Mouse (Mus musculus) CH12.LX (cell line): Measurements from ENCODE around the gene Vps36. TPM values are rescaled to one million over a fixed set of nuclear protein-coding genes. Genes with fewer than 3 reads are reported as not detected.

Experiments used
- DNase-seq: peaks from one replicate; pipeline ENCODE4 v3.0.0-alpha.2; 2013; ENCODE audit errors: extremely low read depth
- H3K27ac ChIP-seq: 2 replicates; pipeline ENCODE4 v1.5.1; 2012; ENCODE audit warnings: low read depth, mild to moderate bottlenecking, control low read depth, moderate library complexity; ENCODE audit not compliant: insufficient read depth
- H3K27me3 ChIP-seq: replicated peaks from 2 replicates; pipeline ENCODE3; 2012; ENCODE audit warnings: inconsistent platforms
- H3K36me3 ChIP-seq, 2 experiments: replicated peaks in 1 of 2; 2 replicates each; pipeline versions ENCODE3 to v1.6.1; 2012; ENCODE audit warnings: inconsistent platforms in 1 of 2, low read length in 1 of 2, mild to moderate bottlenecking in 1 of 2, mixed read lengths in 1 of 2, moderate library complexity in 1 of 2; ENCODE audit not compliant: control insufficient read depth in 1 of 2, insufficient read depth in 1 of 2
- H3K4me1 ChIP-seq, 2 experiments: 2 replicates each; pipeline ENCODE4 v1.6.1; 2012; ENCODE audit warnings: inconsistent platforms in 1 of 2, moderate library complexity in 1 of 2; ENCODE audit not compliant: insufficient read depth in 2 of 2, control insufficient read depth in 1 of 2
- H3K4me2 ChIP-seq: 2 replicates; pipeline ENCODE4 v1.6.1; 2012; ENCODE audit warnings: low read depth, mild to moderate bottlenecking, control low read depth; ENCODE audit not compliant: poor library complexity, insufficient read depth, severe bottlenecking
- H3K4me3 ChIP-seq, 3 experiments: fragments of 150-350 bp in 1 of 3; sonication (generic) in 1 of 3; replicated peaks in 1 of 3; 2 replicates each; pipeline versions ENCODE3 to v1.5.1; 2011 to 2012; ENCODE audit warnings: low read depth in 2 of 3, low read length in 2 of 3, mild to moderate bottlenecking in 2 of 3, moderate library complexity in 2 of 3, control low read depth in 1 of 3, improper control_type of control experiment in 1 of 3, inconsistent platforms in 1 of 3, mixed read lengths in 1 of 3; ENCODE audit not compliant: poor library complexity in 1 of 3
- H3K79me2 ChIP-seq: replicated peaks from 2 replicates; pipeline ENCODE4 v1.6.1; 2012; ENCODE audit warnings: mild to moderate bottlenecking, moderate library complexity; ENCODE audit not compliant: control insufficient read depth, poor library complexity, insufficient read depth, severe bottlenecking; ENCODE audit errors: extremely low read depth
- H3K9ac ChIP-seq: 2 replicates; pipeline ENCODE4 v1.6.1; 2012; ENCODE audit warnings: low read depth, mild to moderate bottlenecking, control low read depth, moderate library complexity; ENCODE audit not compliant: insufficient read depth
- H3K9me3 ChIP-seq: replicated peaks from 2 replicates; pipeline ENCODE3; 2012; ENCODE audit warnings: low read length, inconsistent platforms, mixed read lengths
- BHLHE40 ChIP-seq: IDR thresholded peaks from 2 replicates; pipeline ENCODE4 v1.6.1; 2011; ENCODE audit warnings: mild to moderate bottlenecking, low read depth, low read length, improper control_type of control experiment
- CHD1 ChIP-seq: IDR thresholded peaks from 2 replicates; pipeline ENCODE4 v1.6.1; 2012; ENCODE audit warnings: low read depth, low read length, improper control_type of control experiment, inconsistent platforms
- CHD2 ChIP-seq: IDR thresholded peaks from 2 replicates; pipeline ENCODE4 v1.6.1; 2011; ENCODE audit warnings: low read length, improper control_type of control experiment
- CTCF ChIP-seq, 2 experiments: IDR thresholded peaks in 1 of 2; conservative IDR thresholded peaks in 1 of 2; 2 replicates each; pipeline ENCODE4 v1.5.1; 2011 to 2012; ENCODE audit warnings: low read depth in 2 of 2, low read length in 2 of 2, improper control_type of control experiment in 1 of 2, inconsistent platforms in 1 of 2, mild to moderate bottlenecking in 1 of 2, moderate library complexity in 1 of 2
- E2F4 ChIP-seq: IDR thresholded peaks from 2 replicates; pipeline ENCODE4 v1.6.1; 2011; ENCODE audit warnings: low read depth, low read length, improper control_type of control experiment; ENCODE audit not compliant: insufficient replicate concordance
- ELF1 ChIP-seq: IDR thresholded peaks from 2 replicates; pipeline ENCODE4 v1.6.1; 2014; ENCODE audit warnings: low read depth, mild to moderate bottlenecking, inconsistent platforms, low read length, improper control_type of control experiment
- EP300 ChIP-seq: IDR thresholded peaks from 2 replicates; pipeline ENCODE4 v1.6.1; 2011; ENCODE audit warnings: low read length, improper control_type of control experiment
- ETS1 ChIP-seq: conservative IDR thresholded peaks from 2 replicates; pipeline ENCODE4 v1.6.1; 2012; ENCODE audit warnings: low read depth, mild to moderate bottlenecking, inconsistent platforms, low read length, improper control_type of control experiment, moderate library complexity
- GABPA ChIP-seq: IDR thresholded peaks from 2 replicates; pipeline ENCODE4 v1.6.1; 2012; ENCODE audit warnings: low read depth, low read length, improper control_type of control experiment, inconsistent platforms; ENCODE audit not compliant: insufficient replicate concordance
- HCFC1 ChIP-seq: IDR thresholded peaks from 2 replicates; pipeline ENCODE4 v1.6.1; 2012; ENCODE audit warnings: low read depth, mild to moderate bottlenecking, inconsistent platforms, low read length, improper control_type of control experiment
- IRF4 ChIP-seq: IDR thresholded peaks from 2 replicates; pipeline ENCODE4 v1.6.1; 2014; ENCODE audit warnings: low read depth, mild to moderate bottlenecking, inconsistent platforms, low read length, improper control_type of control experiment
- JUN ChIP-seq: IDR thresholded peaks from 2 replicates; pipeline ENCODE4 v1.6.1; 2011; ENCODE audit warnings: low read depth, mild to moderate bottlenecking, low read length, improper control_type of control experiment, moderate library complexity; ENCODE audit not compliant: insufficient read depth
- JUND ChIP-seq: conservative IDR thresholded peaks from 2 replicates; pipeline ENCODE4 v1.6.1; 2011; ENCODE audit warnings: low read depth, low read length, improper control_type of control experiment
- KAT2A ChIP-seq: IDR thresholded peaks from 2 replicates; pipeline ENCODE4 v1.6.1; 2012; ENCODE audit warnings: low read length, improper control_type of control experiment, inconsistent platforms; ENCODE audit not compliant: insufficient replicate concordance
- MAFK ChIP-seq: IDR thresholded peaks from 2 replicates; pipeline ENCODE4 v1.6.1; 2011; ENCODE audit warnings: low read length, improper control_type of control experiment; ENCODE audit not compliant: insufficient replicate concordance
- MAX ChIP-seq: IDR thresholded peaks from 2 replicates; pipeline ENCODE4 v1.6.1; 2011; ENCODE audit warnings: low read length, improper control_type of control experiment
- MAZ ChIP-seq: IDR thresholded peaks from 2 replicates; pipeline ENCODE4 v1.6.1; 2012; ENCODE audit warnings: low read depth, mild to moderate bottlenecking, inconsistent platforms, low read length, improper control_type of control experiment, moderate library complexity
- MEF2A ChIP-seq: IDR thresholded peaks from 2 replicates; pipeline ENCODE4 v1.6.1; 2014; ENCODE audit warnings: low read depth, mild to moderate bottlenecking, inconsistent platforms, low read length, improper control_type of control experiment, borderline replicate concordance
- MXI1 ChIP-seq: IDR thresholded peaks from 2 replicates; pipeline ENCODE4 v1.6.1; 2011; ENCODE audit warnings: mild to moderate bottlenecking, low read depth, low read length, improper control_type of control experiment
- MYC ChIP-seq: IDR thresholded peaks from 2 replicates; pipeline ENCODE4 v1.6.1; 2011; ENCODE audit warnings: low read depth, mild to moderate bottlenecking, improper control_type of control experiment, low read length
- NELFE ChIP-seq: IDR thresholded peaks from 2 replicates; pipeline ENCODE4 v1.6.1; 2011; ENCODE audit warnings: low read depth, low read length, improper control_type of control experiment
- NRF1 ChIP-seq: IDR thresholded peaks from 2 replicates; pipeline ENCODE4 v1.6.1; 2014; ENCODE audit warnings: low read depth, mild to moderate bottlenecking, inconsistent platforms, low read length, improper control_type of control experiment, moderate library complexity
- PAX5 ChIP-seq: IDR thresholded peaks from 2 replicates; pipeline ENCODE4 v1.6.1; 2012; ENCODE audit warnings: low read length, inconsistent platforms, mixed read lengths
- POLR2A ChIP-seq: IDR thresholded peaks from 2 replicates; pipeline ENCODE4 v1.6.1; 2011; ENCODE audit warnings: low read depth, mild to moderate bottlenecking, improper control_type of control experiment, low read length
- POLR2AphosphoS2 ChIP-seq: IDR thresholded peaks from 2 replicates; pipeline ENCODE4 v1.6.1; 2011; ENCODE audit warnings: low read depth, low read length, improper control_type of control experiment
- RAD21 ChIP-seq: IDR thresholded peaks from 2 replicates; pipeline ENCODE4 v1.6.1; 2011; ENCODE audit warnings: low read depth, mild to moderate bottlenecking, low read length, improper control_type of control experiment, moderate library complexity
- RCOR1 ChIP-seq: conservative IDR thresholded peaks from 2 replicates; pipeline ENCODE4 v1.6.1; 2012; ENCODE audit warnings: low read depth, mild to moderate bottlenecking, inconsistent platforms, low read length, improper control_type of control experiment
- SIN3A ChIP-seq: IDR thresholded peaks from 2 replicates; pipeline ENCODE4 v1.6.1; 2012; ENCODE audit warnings: low read length, improper control_type of control experiment, inconsistent platforms
- SMC3 ChIP-seq: IDR thresholded peaks from 2 replicates; pipeline ENCODE4 v1.6.1; 2011; ENCODE audit warnings: low read depth, low read length, improper control_type of control experiment
- TBP ChIP-seq: conservative IDR thresholded peaks from 2 replicates; pipeline ENCODE4 v1.6.1; 2011; ENCODE audit warnings: low read depth, low read length, improper control_type of control experiment
- TCF12 ChIP-seq: IDR thresholded peaks from 2 replicates; pipeline ENCODE4 v1.6.1; 2014; ENCODE audit warnings: low read depth, mild to moderate bottlenecking, inconsistent platforms, low read length, improper control_type of control experiment
- UBTF ChIP-seq: IDR thresholded peaks from 2 replicates; pipeline ENCODE4 v1.6.1; 2012; ENCODE audit warnings: low read depth, mild to moderate bottlenecking, inconsistent platforms, low read length, improper control_type of control experiment, moderate library complexity
- USF1 ChIP-seq: IDR thresholded peaks from 2 replicates; pipeline ENCODE4 v1.6.1; 2014; ENCODE audit warnings: low read depth, mild to moderate bottlenecking, inconsistent platforms, low read length, improper control_type of control experiment
- USF2 ChIP-seq: conservative IDR thresholded peaks from 2 replicates; pipeline ENCODE4 v1.6.1; 2011; ENCODE audit warnings: low read depth, low read length, improper control_type of control experiment
- ZC3H11A ChIP-seq: IDR thresholded peaks from 2 replicates; pipeline ENCODE4 v1.6.1; 2012; ENCODE audit warnings: low read depth, mild to moderate bottlenecking, inconsistent platforms, low read length, improper control_type of control experiment
- ZKSCAN1 ChIP-seq: IDR thresholded peaks from 2 replicates; pipeline ENCODE4 v1.6.1; 2012; ENCODE audit warnings: low read depth, inconsistent platforms, low read length, improper control_type of control experiment, borderline replicate concordance
- ZMIZ1 ChIP-seq: IDR thresholded peaks from 2 replicates; pipeline ENCODE4 v1.6.1; 2012; ENCODE audit warnings: low read depth, mild to moderate bottlenecking, inconsistent platforms, low read length, improper control_type of control experiment
- ZNF384 ChIP-seq: IDR thresholded peaks from 2 replicates; pipeline ENCODE4 v1.6.1; 2012; ENCODE audit warnings: low read depth, low read length, improper control_type of control experiment, inconsistent platforms
- dilution Hi-C: fragments of 300-500 bp; cut with MboI; formaldehyde crosslinking; loops from 2 replicates; pipeline ENCODE4 v1.14.3; 2020; ENCODE audit warnings: low sequenced_read_pairs; ENCODE audit not compliant: extremely low pct_unique_long_range_greater_than_20kb, extremely low pct_ligation_motif_present
- in situ Hi-C: fragments of 300-500 bp; cut with MboI; formaldehyde crosslinking; loops from 3 replicates; pipeline ENCODE4 v1.14.3; 2019; ENCODE audit warnings: low sequenced_read_pairs, low pct_ligation_motif_present, low pct_unique_long_range_greater_than_20kb, mixed read lengths
- polyA plus RNA-seq: library from polyadenylated mRNA; unstranded; fragments of >175 nt; gene quantifications from 2 replicates; pipeline ENCODE4 v1.2.1, GENCODE M21; 2012; ENCODE audit warnings: low read depth; ENCODE audit not compliant: insufficient read length
- total RNA-seq, 2 experiments: library from RNA; depleted of rRNA; stranded (reverse); fragments of 300-350 nt in 1 of 2; fragments of >200 nt in 1 of 2; gene quantifications; 2 replicates each; pipeline ENCODE4 v1.2.3; 2012 to 2014

Gene Vps36
- total RNA-seq (2012; rRNA removed) (17.8 and 21.2 TPM in 2 replicates), total RNA-seq (2014; rRNA removed) (24.7 and 25.9 TPM in 2 replicates), polyA plus RNA-seq (43.1 and 46.5 TPM in 2 replicates)

GRCm38 (mm10) chr8:22192660-22193431 is at the start of gene Vps36:
TSS of gene Vps36 (plus strand) at chr8:22192809.
- in situ Hi-C loops (loop anchor here (10.0 kb wide), 1 partner anchor 192 kb away; no protein-coding TSS in a partner anchor), dilution Hi-C loops (no loop called here)
- Histone ChIP-seq H3K27me3 (peaks cover 16% of the 10 kb centered on the region), H3K36me3 (peaks cover 2 to 6% of the 10 kb centered on the region in 2 experiments), H3K4me3 (peak within 1 kb of the TSS; percentile 78 to 89 (median 79)), H3K4me1 (peaks cover 2 to 9% of the 10 kb centered on the region in 2 experiments), H3K9ac (peak within 1 kb of the TSS; percentile 73), H3K4me2 (peak within 1 kb of the TSS; percentile 74), H3K9me3 (no peaks in the 10 kb centered on the region), H3K27ac (peak within 1 kb of the TSS; percentile 84), H3K79me2 (peaks cover 10% of the 10 kb centered on the region)
- TF ChIP-seq ZKSCAN1 (no peak), MXI1 (peak; percentile 56; the same call in 1 of the 2 replicates), CHD2 (no peak), HCFC1 (peak; percentile 76), TCF12 (peak; percentile 33), ZMIZ1 (peak; percentile 83; the same call in 1 of the 2 replicates), E2F4 (no peak), ZNF384 (peak; percentile 59; the same call in 1 of the 2 replicates), KAT2A (no peak), TBP (no peak), BHLHE40 (0 out of 2 replicates have a peak, but pooled peaks have one; percentile 33), MEF2A (peak; percentile 60; the same call in 1 of the 2 replicates), CTCF (conservative IDR thresholded peaks at IDR 0.05 in 1 of 2, IDR thresholded peaks at IDR 0.05 in 1 of 2; ENCODE audit: low read depth in 2 of 2, low read length in 2 of 2) (peak; percentile 49 to 100; a peak in 3 of 4 replicates), IRF4 (peak; percentile 38), ELF1 (peak; percentile 74; the same call in 1 of the 2 replicates), MYC (no peak), PAX5 (no peak), RAD21 (peak; percentile 64), USF2 (no peak), RCOR1 (no peak), EP300 (no peak), NRF1 (peak; percentile 22; the same call in 1 of the 2 replicates), CHD1 (no peak), SMC3 (peak; percentile 90), NELFE (peak; percentile 90), ETS1 (no peak), POLR2A (peak; percentile 77), POLR2AphosphoS2 (no peak), SIN3A (peak; percentile 82), JUND (no peak), MAZ (no peak), UBTF (peak; percentile 99), MAFK (no peak), GABPA (no peak; the same call in 1 of the 2 replicates), MAX (no peak), USF1 (no peak), JUN (no peak), ZC3H11A (no peak)
- peak; percentile 73 for DNase-seq
